Mouse (Mus musculus): Measurements from ENCODE around the gene Cpd. TPM values are rescaled to one million over a fixed set of nuclear protein-coding genes. Genes with fewer than 3 reads are reported as not detected.

The Cpd gene
- polyA plus RNA-seq, 1 experiment from 2014 or later, result 10.4 TPM

DNA sequence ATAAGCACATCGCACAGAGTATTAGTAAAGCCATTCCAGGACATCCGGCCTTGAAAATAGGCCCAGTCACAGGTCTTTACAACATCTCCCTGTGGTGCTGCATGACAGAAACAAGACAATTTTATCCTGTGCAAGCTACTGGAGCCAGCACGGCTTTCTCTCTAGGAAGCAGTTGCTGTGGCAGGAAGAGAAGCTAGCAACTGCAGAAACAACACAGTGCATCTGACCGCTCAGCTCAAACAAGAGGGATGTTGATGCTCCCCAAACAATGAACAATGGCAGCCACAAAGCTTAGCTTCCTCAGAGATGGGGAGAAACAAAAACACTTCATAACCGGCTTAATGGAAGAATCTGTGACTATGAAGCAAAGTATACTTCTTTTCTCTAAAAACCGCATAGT, 10.5 kb downstream of the Cpd start:
- H3K9ac ChIP-seq (replicated peaks; ENCODE audit: low read depth, low read length), result no peak overlapping the region
- H3K36me3 ChIP-seq (ENCODE audit: control insufficient read depth, insufficient read depth, low read length), result no peaks in the 10 kb centered on the region
- 77% methylated on average over 6 of the region's 6 CpGs for WGBS
- no peaks in the 10 kb centered on the region for H3K27me3 ChIP-seq (ENCODE audit: control insufficient read depth, insufficient read depth, low read length)
- no peak overlapping the region for H3K4me3 ChIP-seq (ENCODE audit: low read depth, low read length)
- no peak overlapping the region for H3K27ac ChIP-seq (ENCODE audit: low read depth, low read length)
- ATAC-seq (ENCODE audit: low read depth), result no peak
- H3K4me2 ChIP-seq (ENCODE audit: low read depth, low read length), result no peak overlapping the region
- H3K4me1 ChIP-seq (ENCODE audit: control insufficient read depth, insufficient read depth, low read length), result no peaks in the 10 kb centered on the region
- no peaks in the 10 kb centered on the region for H3K9me3 ChIP-seq (ENCODE audit: control insufficient read depth, low read length)

DNA sequence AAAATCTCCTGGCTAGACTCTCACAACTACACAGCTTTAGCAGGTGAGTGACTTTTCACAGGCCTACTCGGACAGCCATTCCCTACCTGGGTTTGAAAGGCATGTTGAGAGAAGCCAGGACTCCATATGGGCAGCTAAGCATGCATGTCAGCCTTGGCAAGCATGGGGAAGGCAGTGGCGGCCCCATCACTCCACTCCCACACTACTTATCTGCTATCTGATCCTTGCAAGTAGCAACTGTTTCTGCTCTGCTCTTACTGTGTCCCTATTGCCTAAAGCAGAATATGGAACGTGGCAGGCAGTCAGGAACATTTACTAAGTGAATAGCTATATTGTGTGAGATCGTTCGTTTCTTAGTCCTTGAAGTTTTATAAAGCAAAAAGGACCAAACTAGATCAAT, 10.9 kb downstream of the Cpd start:
- Histone ChIP-seq H3K4me1 (ENCODE audit: control insufficient read depth, insufficient read depth, low read length) (no peaks in the 10 kb centered on the region), H3K27ac (ENCODE audit: low read depth, low read length) (no peak overlapping the region), H3K4me2 (ENCODE audit: low read depth, low read length) (no peak overlapping the region), H3K36me3 (ENCODE audit: control insufficient read depth, insufficient read depth, low read length) (no peaks in the 10 kb centered on the region), H3K9ac (replicated peaks; ENCODE audit: low read depth, low read length) (no peak overlapping the region), H3K9me3 (ENCODE audit: control insufficient read depth, low read length) (no peaks in the 10 kb centered on the region), H3K27me3 (ENCODE audit: control insufficient read depth, insufficient read depth, low read length) (no peaks in the 10 kb centered on the region), H3K4me3 (ENCODE audit: low read depth, low read length) (no peak overlapping the region)
- ATAC-seq (ENCODE audit: low read depth), result no peak
- 78% methylated on average over 5 of the region's 5 CpGs for WGBS

GRCm38 (mm10) chr11:76834665-76835064, 12.2 kb downstream of the Cpd start:
- Histone ChIP-seq H3K36me3 (ENCODE audit: control insufficient read depth, insufficient read depth, low read length) (no peaks in the 10 kb centered on the region), H3K27me3 (ENCODE audit: control insufficient read depth, insufficient read depth, low read length) (no peaks in the 10 kb centered on the region), H3K4me1 (ENCODE audit: control insufficient read depth, insufficient read depth, low read length) (no peaks in the 10 kb centered on the region), H3K4me3 (ENCODE audit: low read depth, low read length) (no peak overlapping the region), H3K27ac (ENCODE audit: low read depth, low read length) (no peak overlapping the region), H3K9ac (replicated peaks; ENCODE audit: low read depth, low read length) (no peak overlapping the region), H3K9me3 (ENCODE audit: control insufficient read depth, low read length) (no peaks in the 10 kb centered on the region), H3K4me2 (ENCODE audit: low read depth, low read length) (no peak overlapping the region)
- WGBS, result 93% methylated on average over 1 of the region's 1 CpGs
- no peak for ATAC-seq (ENCODE audit: low read depth)

DNA sequence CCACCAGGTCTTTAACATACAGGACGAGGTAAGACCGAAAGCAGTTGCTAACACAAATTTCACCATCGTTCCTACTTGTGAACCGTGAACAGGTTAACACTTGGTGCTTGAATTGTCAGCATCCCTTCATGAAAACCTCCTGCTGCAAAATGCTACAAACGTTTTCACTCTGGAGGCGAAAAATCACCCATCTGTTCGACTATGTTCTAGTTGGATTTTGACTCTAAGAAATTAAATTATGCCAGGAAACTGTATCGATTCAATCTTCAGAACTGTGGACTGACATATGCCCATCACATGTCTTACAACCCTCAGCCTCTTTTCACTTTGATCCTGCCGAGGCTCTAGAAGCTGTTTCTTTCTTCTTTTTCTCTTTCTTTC, 21.9 kb downstream of the Cpd start:
- H3K4me1 ChIP-seq (ENCODE audit: control insufficient read depth, insufficient read depth, low read length), result no peaks in the 10 kb centered on the region
- H3K36me3 ChIP-seq (ENCODE audit: control insufficient read depth, insufficient read depth, low read length), result no peaks in the 10 kb centered on the region
- H3K9me3 ChIP-seq (ENCODE audit: control insufficient read depth, low read length), result no peaks in the 10 kb centered on the region
- no peak overlapping the region for H3K4me3 ChIP-seq (ENCODE audit: low read depth, low read length)
- H3K27ac ChIP-seq (ENCODE audit: low read depth, low read length), result no peak overlapping the region
- 88% methylated on average over 9 of the region's 9 CpGs for WGBS
- no peak overlapping the region for H3K9ac ChIP-seq (replicated peaks; ENCODE audit: low read depth, low read length)
- H3K4me2 ChIP-seq (ENCODE audit: low read depth, low read length), result no peak overlapping the region
- H3K27me3 ChIP-seq (ENCODE audit: control insufficient read depth, insufficient read depth, low read length), result no peaks in the 10 kb centered on the region
- ATAC-seq (ENCODE audit: low read depth), result no peak

DNA sequence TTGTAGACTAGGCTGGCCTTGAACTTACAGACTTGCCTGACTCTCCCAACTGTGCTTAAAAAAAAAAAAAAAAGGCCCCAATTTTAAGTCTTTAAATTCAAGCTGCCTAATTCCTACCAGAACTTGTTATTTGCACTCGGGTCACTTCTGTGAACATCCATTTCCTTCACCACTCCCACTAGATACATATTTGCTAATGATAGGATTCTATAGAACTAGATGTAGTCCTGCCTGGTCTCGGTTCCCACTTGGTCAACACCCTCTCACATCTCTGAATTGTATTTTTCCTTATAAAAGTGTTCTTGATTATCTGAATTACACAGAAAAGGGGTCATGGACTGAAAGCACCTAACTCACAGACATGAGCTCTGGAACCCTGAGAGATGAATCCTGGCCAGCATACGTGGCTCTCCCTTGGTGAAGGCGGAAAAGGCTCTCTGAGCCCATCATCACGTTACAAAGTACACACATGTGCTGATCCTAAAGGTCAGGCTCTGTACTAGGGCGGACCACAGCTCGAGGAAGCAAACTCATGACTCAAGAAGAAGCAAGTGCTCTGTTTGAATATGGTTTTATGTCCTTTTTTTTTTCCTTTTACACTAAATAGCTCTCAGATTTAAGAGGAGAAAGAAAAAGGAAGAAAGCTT, 22.5 kb downstream of the Cpd start:
- Histone ChIP-seq H3K9me3 (ENCODE audit: control insufficient read depth, low read length) (no peaks in the 10 kb centered on the region), H3K27ac (ENCODE audit: low read depth, low read length) (no peak overlapping the region), H3K4me1 (ENCODE audit: control insufficient read depth, insufficient read depth, low read length) (no peaks in the 10 kb centered on the region), H3K4me2 (ENCODE audit: low read depth, low read length) (no peak overlapping the region), H3K27me3 (ENCODE audit: control insufficient read depth, insufficient read depth, low read length) (no peaks in the 10 kb centered on the region), H3K36me3 (ENCODE audit: control insufficient read depth, insufficient read depth, low read length) (no peaks in the 10 kb centered on the region), H3K9ac (replicated peaks; ENCODE audit: low read depth, low read length) (no peak overlapping the region), H3K4me3 (ENCODE audit: low read depth, low read length) (no peak overlapping the region)
- WGBS, result 86% methylated on average over 7 of the region's 7 CpGs
- ATAC-seq (ENCODE audit: low read depth), result no peak

- no peak for ATAC-seq (ENCODE audit: low read depth)
- H3K9ac ChIP-seq (replicated peaks; ENCODE audit: low read depth, low read length), result no peak overlapping the region
- no peaks in the 10 kb centered on the region for H3K4me1 ChIP-seq (ENCODE audit: control insufficient read depth, insufficient read depth, low read length)
- H3K27ac ChIP-seq (ENCODE audit: low read depth, low read length), result no peak overlapping the region
- H3K9me3 ChIP-seq (ENCODE audit: control insufficient read depth, low read length), result no peaks in the 10 kb centered on the region
- no peak overlapping the region for H3K4me3 ChIP-seq (ENCODE audit: low read depth, low read length)
- H3K4me2 ChIP-seq (ENCODE audit: low read depth, low read length), result no peak overlapping the region
- H3K27me3 ChIP-seq (ENCODE audit: control insufficient read depth, insufficient read depth, low read length), result no peaks in the 10 kb centered on the region
- no peaks in the 10 kb centered on the region for H3K36me3 ChIP-seq (ENCODE audit: control insufficient read depth, insufficient read depth, low read length)
- 96% methylated on average over 3 of the region's 3 CpGs for WGBS
Measured at GRCm38 (mm10) chr11:76823641-76824040, 23.2 kb downstream of the Cpd start.

GRCm38 (mm10) chr11:76821353-76821752, 25.5 kb downstream of the Cpd start:
- Histone ChIP-seq H3K27ac (ENCODE audit: low read depth, low read length) (no peak overlapping the region), H3K9ac (replicated peaks; ENCODE audit: low read depth, low read length) (no peak overlapping the region), H3K4me3 (ENCODE audit: low read depth, low read length) (no peak overlapping the region), H3K4me1 (ENCODE audit: control insufficient read depth, insufficient read depth, low read length) (no peaks in the 10 kb centered on the region), H3K9me3 (ENCODE audit: control insufficient read depth, low read length) (no peaks in the 10 kb centered on the region), H3K36me3 (ENCODE audit: control insufficient read depth, insufficient read depth, low read length) (no peaks in the 10 kb centered on the region), H3K27me3 (ENCODE audit: control insufficient read depth, insufficient read depth, low read length) (no peaks in the 10 kb centered on the region), H3K4me2 (ENCODE audit: low read depth, low read length) (no peak overlapping the region)
- WGBS, result 84% methylated on average over 3 of the region's 3 CpGs
- ATAC-seq (ENCODE audit: low read depth), result no peak

- Histone ChIP-seq H3K27ac (ENCODE audit: low read depth, low read length) (no peak overlapping the region), H3K9ac (replicated peaks; ENCODE audit: low read depth, low read length) (no peak overlapping the region), H3K4me3 (ENCODE audit: low read depth, low read length) (no peak overlapping the region), H3K9me3 (ENCODE audit: control insufficient read depth, low read length) (no peaks in the 10 kb centered on the region), H3K4me1 (ENCODE audit: control insufficient read depth, insufficient read depth, low read length) (no peaks in the 10 kb centered on the region), H3K27me3 (ENCODE audit: control insufficient read depth, insufficient read depth, low read length) (no peaks in the 10 kb centered on the region), H3K4me2 (ENCODE audit: low read depth, low read length) (no peak overlapping the region), H3K36me3 (ENCODE audit: control insufficient read depth, insufficient read depth, low read length) (no peaks in the 10 kb centered on the region)
- WGBS, result 87% methylated on average over 3 of the region's 3 CpGs
- ATAC-seq (ENCODE audit: low read depth), result no peak
Measured at GRCm38 (mm10) chr11:76817664-76818063, 29.2 kb downstream of the Cpd start.

- Histone ChIP-seq H3K4me2 (ENCODE audit: low read depth, low read length) (no peak overlapping the region), H3K4me3 (ENCODE audit: low read depth, low read length) (no peak overlapping the region), H3K9me3 (ENCODE audit: control insufficient read depth, low read length) (no peaks in the 10 kb centered on the region), H3K36me3 (ENCODE audit: control insufficient read depth, insufficient read depth, low read length) (peaks cover 15% of the 10 kb centered on the region), H3K9ac (replicated peaks; ENCODE audit: low read depth, low read length) (no peak overlapping the region), H3K27ac (ENCODE audit: low read depth, low read length) (no peak overlapping the region), H3K27me3 (ENCODE audit: control insufficient read depth, insufficient read depth, low read length) (no peaks in the 10 kb centered on the region), H3K4me1 (ENCODE audit: control insufficient read depth, insufficient read depth, low read length) (no peaks in the 10 kb centered on the region)
- 87% methylated on average over 9 of the region's 9 CpGs for WGBS
- ATAC-seq (ENCODE audit: low read depth), result no peak
Measured at GRCm38 (mm10) chr11:76810706-76811495, 35.9 kb downstream of the Cpd start.
